ENCODE assay signal across 13 mouse cellular contexts in genomic region chr8:84044900-84045299, GRCm38 (mm10). TPM values are rescaled to one million over a fixed set of nuclear protein-coding genes. Genes with fewer than 3 reads are reported as not detected.
DNase-seq lines count a peak whose midpoint lies in the region; ATAC-seq and TF ChIP-seq lines count a peak whose summit lies in the region.
"Had no signal": no experiment of that assay in that cellular context is flagged by ENCODE, and none has a peak within 500 bp of the region (broad histone marks: within the 10 kb centered on the region; RNA-seq: fewer than 3 reads in every experiment).

TSS of gene Rln3 (minus strand) at chr8:84045000.

- no peak for ATAC-seq in liver, embryonic 11.5 days (replicated peaks; ENCODE audit: low FRiP score)
- no peak for ATAC-seq in liver, postnatal 0 days
- ATAC-seq in embryonic facial prominence, embryonic 12.5 days (ENCODE audit: insufficient number of reproducible peaks, insufficient read depth, low FRiP score, low TSS enrichment), result no peak
- no peak for ATAC-seq in midbrain, embryonic 12.5 days (ENCODE audit: low FRiP score, low read depth)

- TF ChIP-seq CTCF in liver, postnatal 0 days (IDR thresholded peaks at IDR 0.05; ENCODE audit: low read depth), result no peak

- no peaks in the 10 kb centered on the region for H3K9me3 ChIP-seq in heart, embryonic 10.5 days
- no peaks in the 10 kb centered on the region for H3K9me3 ChIP-seq in liver, embryonic 11.5 days (ENCODE audit: control insufficient read depth, low read length)
- no peaks in the 10 kb centered on the region for H3K9me3 ChIP-seq in liver, postnatal 0 days (ENCODE audit: low read length)
- H3K9me3 ChIP-seq in embryonic facial prominence, embryonic 12.5 days, result no peaks in the 10 kb centered on the region
- no peaks in the 10 kb centered on the region for H3K9me3 ChIP-seq in midbrain, embryonic 12.5 days

- H3K27me3 ChIP-seq in heart, embryonic 10.5 days (ENCODE audit: insufficient read depth, poor library complexity, severe bottlenecking), result peaks cover 62% of the 10 kb centered on the region
- H3K27me3 ChIP-seq in liver, embryonic 11.5 days (replicated peaks; ENCODE audit: control insufficient read depth, insufficient read depth, low read length), result peaks cover 53% of the 10 kb centered on the region
- peaks cover 44% of the 10 kb centered on the region for H3K27me3 ChIP-seq in liver, postnatal 0 days (ENCODE audit: insufficient read depth, low read length)
- peaks cover 58% of the 10 kb centered on the region for H3K27me3 ChIP-seq in embryonic facial prominence, embryonic 12.5 days
- H3K27me3 ChIP-seq in midbrain, embryonic 12.5 days, result peaks cover 69% of the 10 kb centered on the region

- 2% methylated on average over 9 of the region's 9 CpGs for WGBS in heart, embryonic 10.5 days
- WGBS in liver, embryonic 11.5 days, result 6% methylated on average over 9 of the region's 9 CpGs
- WGBS in liver, postnatal 0 days (ENCODE audit: insufficient replicate concordance), result 25% methylated on average over 9 of the region's 9 CpGs
- WGBS in embryonic facial prominence, embryonic 12.5 days, result 8% methylated on average over 9 of the region's 9 CpGs
- 7% methylated on average over 9 of the region's 9 CpGs for WGBS in midbrain, embryonic 12.5 days

- no peak for TF ChIP-seq EP300 in liver, postnatal 0 days (IDR thresholded peaks at IDR 0.05; ENCODE audit: low read depth)

- no peak within 1 kb of the TSS for H3K9ac ChIP-seq in liver, embryonic 11.5 days (ENCODE audit: low read depth, low read length)
- no peak within 1 kb of the TSS for H3K9ac ChIP-seq in liver, postnatal 0 days (replicated peaks)
- no peak within 1 kb of the TSS for H3K9ac ChIP-seq in embryonic facial prominence, embryonic 12.5 days
- no peak within 1 kb of the TSS for H3K9ac ChIP-seq in midbrain, embryonic 12.5 days (replicated peaks)

- peak within 1 kb of the TSS; percentile 49 for H3K4me3 ChIP-seq in heart, embryonic 10.5 days
- no peak within 1 kb of the TSS for H3K4me3 ChIP-seq in liver, embryonic 11.5 days (ENCODE audit: low read depth, low read length)
- no peak within 1 kb of the TSS for H3K4me3 ChIP-seq in liver, postnatal 0 days (ENCODE audit: low read depth, low read length)
- H3K4me3 ChIP-seq in embryonic facial prominence, embryonic 12.5 days, result no peak within 1 kb of the TSS
- 0 out of 2 replicates have a peak within 1 kb of the TSS, but pooled peaks have one; percentile 2 for H3K4me3 ChIP-seq in midbrain, embryonic 12.5 days

- peak within 1 kb of the TSS; percentile 11 for H3K4me2 ChIP-seq in liver, embryonic 11.5 days
- no peak within 1 kb of the TSS for H3K4me2 ChIP-seq in liver, postnatal 0 days (ENCODE audit: low read depth, low read length)
- H3K4me2 ChIP-seq in embryonic facial prominence, embryonic 12.5 days (replicated peaks), result peak within 1 kb of the TSS; percentile 26
- H3K4me2 ChIP-seq in midbrain, embryonic 12.5 days (replicated peaks), result 0 out of 2 replicates have a peak within 1 kb of the TSS, but pooled peaks have one; percentile 23

- H3K4me1 ChIP-seq in heart, embryonic 10.5 days, result peaks cover 22% of the 10 kb centered on the region
- H3K4me1 ChIP-seq in liver, embryonic 11.5 days (replicated peaks; ENCODE audit: control insufficient read depth, insufficient read depth, low read length), result no peaks in the 10 kb centered on the region; the same call in 1 of the 2 replicates
- H3K4me1 ChIP-seq in liver, postnatal 0 days (ENCODE audit: insufficient read depth), result peaks cover 3% of the 10 kb centered on the region; the same call in 1 of the 2 replicates
- H3K4me1 ChIP-seq in embryonic facial prominence, embryonic 12.5 days, result peaks cover 15% of the 10 kb centered on the region
- H3K4me1 ChIP-seq in midbrain, embryonic 12.5 days, result peaks cover 9% of the 10 kb centered on the region

- no peak within 1 kb of the TSS for H3K27ac ChIP-seq in heart, embryonic 10.5 days
- H3K27ac ChIP-seq in liver, embryonic 11.5 days (ENCODE audit: low read depth, low read length), result no peak within 1 kb of the TSS
- no peak within 1 kb of the TSS for H3K27ac ChIP-seq in liver, postnatal 0 days (ENCODE audit: low read depth)
- no peak within 1 kb of the TSS for H3K27ac ChIP-seq in embryonic facial prominence, embryonic 12.5 days
- H3K27ac ChIP-seq in midbrain, embryonic 12.5 days (replicated peaks), result no peak within 1 kb of the TSS

- no peaks in the 10 kb centered on the region for H3K36me3 ChIP-seq in heart, embryonic 10.5 days
- H3K36me3 ChIP-seq in liver, embryonic 11.5 days (ENCODE audit: control insufficient read depth, insufficient read depth, low read length), result no peaks in the 10 kb centered on the region
- H3K36me3 ChIP-seq in liver, postnatal 0 days (replicated peaks; ENCODE audit: insufficient read depth, low read length), result no peaks in the 10 kb centered on the region
- H3K36me3 ChIP-seq in embryonic facial prominence, embryonic 12.5 days, result no peaks in the 10 kb centered on the region
- H3K36me3 ChIP-seq in midbrain, embryonic 12.5 days, result no peaks in the 10 kb centered on the region

- DNase-seq in heart, embryonic 10.5 days (ENCODE audit: low spot score), result no peak
- no peak for DNase-seq in heart, adult 11 months
- no peak for DNase-seq in liver, embryonic 11.5 days (ENCODE audit: low spot score)
- no peak for DNase-seq in liver, postnatal 0 days
- DNase-seq in spleen, postnatal 36 days (ENCODE audit: low spot score in 2 of 2), result no peak
- DNase-seq in right cerebral cortex, postnatal 10 days (ENCODE audit: low spot score in 2 of 2), result no peak
- DNase-seq: B cell, adult 2 months; cerebellum, adult 8-10 months; gastrocnemius, postnatal 14 days; kidney, adult 9 months; lung, postnatal 4 days had no signal

RNA-seq across cellular contexts. Expression of gene Rln3, which starts in this region (rescaled TPM):
- 0.67 TPM in 1 of 2 replicates, not detected in the other for polyA plus RNA-seq in heart, embryonic 10.5 days (2016; fragmentation: Nextera tagmentation; extraction: Ambion mirVana)
- polyA plus RNA-seq in liver, embryonic 11.5 days (2014; fragmentation: Nextera tagmentation; extraction: Ambion mirVana), result 0.42 TPM in 1 of 2 replicates, not detected in the other
- polyA plus RNA-seq in liver, postnatal 0 days (2015; fragmentation: Nextera tagmentation; extraction: Ambion mirVana), result 0.18 TPM in 1 of 2 replicates, not detected in the other
- not detected in 2 replicates for polyA plus RNA-seq in embryonic facial prominence, embryonic 12.5 days (2016; fragmentation: Nextera tagmentation; extraction: Ambion mirVana)
- polyA plus RNA-seq in midbrain, embryonic 12.5 days (2016; fragmentation: Nextera tagmentation; extraction: Ambion mirVana), result not detected in 2 replicates

Comparison
In these comparisons a context has a peak if more than half of its experiments do, and no peak if none do; other contexts are left out.
1. H3K4me3 ChIP-seq: peak in heart, embryonic 10.5 days (single experiment) and midbrain, embryonic 12.5 days (single experiment); none in liver, embryonic 11.5 days (single experiment), liver, postnatal 0 days (single experiment) and embryonic facial prominence, embryonic 12.5 days (single experiment).